Mouse (Mus musculus) frontal cortex, postnatal 14 days (tissue): Measurements from ENCODE around the gene Gm49387.
A peak's percentile ranks its signal among the peaks of the same experiment; 100 is the strongest.
"Not testable (repeated sequence)": the region's sequence is repeated elsewhere in the genome, so short reads cannot be mapped to it uniquely, and the experiment has no call there.

Experiments
- DNase-seq, 2 experiments: peaks; one replicate each; pipeline ENCODE4 v3.0.0; 2022; ENCODE audit warnings: low spot score in 2 of 2

Gene Gm49387

GRCm38 (mm10) chr14:31641506-31642155, 953 bp upstream of the Gm49387 start:
- DNase-seq = no peak

GRCm38 (mm10) chr14:31640890-31641505, 320 bp upstream of the Gm49387 start, which contains the start of the genes Btd and Hacl1:
Gene Btd (plus strand): TSS chr14:31641028.
Gene Hacl1 (minus strand): TSS chr14:31641286.
- peak; percentile 80 to 82 for DNase-seq

DNA sequence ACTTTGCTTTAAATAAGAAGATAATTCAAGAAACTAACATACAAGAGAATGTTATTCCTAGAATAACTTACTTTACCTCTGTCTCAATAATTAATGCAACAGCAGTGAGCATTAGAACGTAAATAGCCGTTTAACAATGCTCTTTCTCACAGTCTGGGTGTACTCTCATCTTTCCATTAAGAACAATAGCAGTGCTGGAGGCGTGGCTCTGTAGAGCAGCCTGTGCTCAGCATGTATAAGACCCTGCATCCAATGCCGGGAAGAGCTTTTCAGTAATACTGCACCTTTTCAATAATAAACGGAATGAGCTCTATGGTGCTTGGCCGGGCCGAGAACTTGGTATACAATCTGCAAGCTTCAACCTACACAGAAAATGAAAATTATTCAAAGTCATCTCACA, 10.0 kb downstream of the Gm49387 start:
- no peak for DNase-seq

- DNase-seq = peak; percentile 19 to 46
Measured at GRCm38 (mm10) chr14:31622748-31623147, 17.9 kb downstream of the Gm49387 start.

GRCm38 (mm10) chr14:31620591-31621223, 20.0 kb downstream of the Gm49387 start:
- DNase-seq = no peak

GRCm38 (mm10) chr14:31617997-31618396, 22.7 kb downstream of the Gm49387 start:
- DNase-seq = no peak

GRCm38 (mm10) chr14:31617204-31617603, 23.5 kb downstream of the Gm49387 start:
- no peak for DNase-seq

DNA sequence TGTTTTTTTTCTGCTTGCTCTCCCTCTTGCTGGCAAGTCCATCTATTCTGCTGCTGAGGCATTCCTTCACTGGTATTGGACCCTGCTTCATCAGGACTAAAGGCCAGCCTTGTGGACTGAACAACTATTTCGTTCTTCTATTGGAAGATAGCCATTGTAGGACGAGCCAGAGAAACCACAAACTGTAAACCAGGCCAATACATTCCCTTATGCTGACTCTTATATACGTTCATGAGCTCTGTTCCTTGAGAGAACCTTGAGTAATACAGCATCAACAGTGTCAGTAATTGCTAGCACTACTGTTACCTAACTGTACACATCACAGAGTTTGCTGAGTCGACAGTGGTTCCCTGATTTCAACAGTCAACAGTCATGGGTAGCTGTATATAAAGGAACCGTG, 27.0 kb downstream of the Gm49387 start:
- DNase-seq = no peak

DNA sequence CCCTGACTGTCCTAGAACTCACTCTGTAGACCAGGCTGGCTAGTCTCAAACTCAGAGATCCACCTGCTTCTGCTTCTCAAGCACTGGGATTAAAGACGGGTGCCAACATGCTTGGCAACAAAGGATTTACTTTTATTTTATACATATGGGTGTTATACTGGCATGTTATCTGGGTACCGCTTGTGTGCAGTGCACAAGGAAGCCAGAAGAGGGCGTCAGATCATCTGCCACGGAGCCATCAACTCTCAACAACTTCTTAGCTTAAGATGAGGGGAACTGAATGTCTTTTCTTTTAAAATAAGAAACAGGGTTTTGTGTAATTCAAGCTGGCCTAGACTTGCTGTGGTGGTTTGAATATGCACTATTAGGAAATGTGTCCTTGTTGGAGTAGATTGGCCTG, 28.7 kb downstream of the Gm49387 start:
- DNase-seq = no peak

- DNase-seq = no peak
Measured at GRCm38 (mm10) chr14:31605514-31605913, 35.2 kb downstream of the Gm49387 start.

- DNase-seq = no peak
Measured at GRCm38 (mm10) chr14:31604916-31605315, 35.8 kb downstream of the Gm49387 start.

DNA sequence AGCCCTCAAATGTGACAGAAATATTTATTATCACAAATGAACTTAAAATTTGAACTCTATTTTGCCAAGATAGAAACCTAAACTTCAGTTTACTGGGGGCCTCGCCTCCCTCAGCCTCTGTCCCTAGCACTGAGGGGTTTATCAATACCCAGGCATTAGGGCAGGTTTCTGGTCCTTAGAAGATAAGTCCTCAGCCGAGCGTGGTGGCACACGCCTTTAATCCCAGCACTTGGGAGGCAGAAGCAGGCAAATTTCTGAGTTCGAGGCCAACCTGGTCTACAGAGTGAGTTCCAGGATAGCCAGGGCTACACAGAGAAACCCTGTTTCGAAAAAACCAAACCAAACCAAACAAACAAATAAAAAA, 38.1 kb downstream of the Gm49387 start:
- not testable (repeated sequence) for DNase-seq

GRCm38 (mm10) chr14:31601908-31602615, 38.6 kb downstream of the Gm49387 start:
- no peak for DNase-seq

DNA sequence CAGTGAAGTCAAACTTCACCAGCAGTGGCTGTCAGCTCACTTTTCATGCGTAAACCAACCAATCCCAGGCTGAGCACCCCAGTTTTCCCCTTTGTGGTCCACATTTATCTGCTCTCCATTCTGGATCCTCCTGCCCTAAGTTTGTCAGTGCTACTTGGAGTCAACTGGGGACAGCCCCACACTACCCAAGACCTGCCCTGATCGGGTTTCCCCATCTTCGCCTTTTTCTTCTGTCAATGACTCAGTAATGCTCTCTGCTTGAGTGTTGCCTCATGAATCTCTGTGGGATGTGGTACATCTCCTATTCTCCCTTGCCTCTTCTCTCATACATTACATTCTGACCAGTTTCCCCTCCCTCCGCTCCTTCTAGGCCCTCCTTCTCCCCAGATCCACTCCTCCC, 43.2 kb downstream of the Gm49387 start:
- no peak for DNase-seq

DNA sequence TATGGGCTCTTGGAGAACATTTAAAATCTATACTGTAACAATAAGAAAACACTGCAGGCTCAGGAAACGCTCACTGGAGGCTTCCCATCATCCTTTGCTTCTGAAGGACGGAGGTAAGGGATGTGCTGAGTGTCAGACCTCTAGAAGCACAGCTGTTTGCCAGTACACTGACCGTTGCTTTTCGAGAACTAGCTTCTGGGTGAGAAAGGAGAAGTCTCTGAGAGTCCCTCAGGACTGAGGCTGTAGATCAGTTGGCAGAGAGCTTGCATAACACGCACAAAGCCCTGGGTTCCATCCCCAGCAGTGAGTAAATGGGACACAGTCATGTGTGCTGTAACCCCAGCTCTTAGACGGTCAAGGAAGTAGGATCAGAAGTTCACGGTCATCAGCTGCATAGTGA, 44.3 kb downstream of the Gm49387 start:
- DNase-seq = no peak

DNA sequence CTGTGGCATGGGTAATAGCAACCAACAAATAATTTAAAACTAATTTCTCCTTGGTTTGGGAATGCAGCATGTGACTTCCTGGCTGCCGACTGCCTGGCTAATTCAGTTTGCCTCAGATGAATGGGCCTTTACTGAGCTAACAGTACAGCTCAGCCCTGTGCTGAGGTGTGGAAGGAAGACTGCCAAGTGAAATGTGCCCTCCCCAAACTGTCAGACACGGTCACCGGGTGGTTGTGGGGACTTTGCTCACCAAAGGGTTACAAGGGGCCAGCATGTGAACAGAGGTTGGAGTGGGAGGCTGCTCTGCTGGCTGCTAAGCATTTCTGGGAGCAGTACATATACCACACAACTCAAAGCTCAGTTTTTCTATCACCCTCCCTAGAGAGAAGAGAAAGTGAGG, 46.0 kb downstream of the Gm49387 start:
- no peak for DNase-seq

DNA sequence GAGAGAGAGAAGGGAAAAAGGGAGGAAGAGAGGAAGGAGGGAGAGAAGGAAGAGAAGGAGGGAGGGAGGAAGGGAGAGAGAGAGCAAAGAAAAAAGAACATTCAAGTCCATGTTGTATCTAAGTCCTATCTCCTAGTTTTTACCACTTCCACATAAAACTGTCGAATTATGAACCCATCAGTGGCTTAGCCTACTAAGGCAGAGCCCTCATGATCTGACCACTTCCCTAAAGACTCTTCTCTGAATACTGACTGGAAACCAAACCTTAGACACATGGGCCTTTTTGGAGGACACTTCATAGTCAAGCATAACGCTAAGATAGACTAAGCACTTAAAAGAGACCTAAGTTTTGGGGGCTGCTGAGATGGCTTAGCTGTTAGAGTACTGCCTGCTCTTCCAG, 47.6 kb downstream of the Gm49387 start:
- no peak for DNase-seq

- DNase-seq = no peak
Measured at GRCm38 (mm10) chr14:31591243-31591642, 49.4 kb downstream of the Gm49387 start, which contains the start of gene Colq. Gene Colq (minus strand): TSS chr14:31591343.

GRCm38 (mm10) chr14:31586451-31586850, 54.2 kb downstream of the Gm49387 start:
- no peak for DNase-seq

DNA sequence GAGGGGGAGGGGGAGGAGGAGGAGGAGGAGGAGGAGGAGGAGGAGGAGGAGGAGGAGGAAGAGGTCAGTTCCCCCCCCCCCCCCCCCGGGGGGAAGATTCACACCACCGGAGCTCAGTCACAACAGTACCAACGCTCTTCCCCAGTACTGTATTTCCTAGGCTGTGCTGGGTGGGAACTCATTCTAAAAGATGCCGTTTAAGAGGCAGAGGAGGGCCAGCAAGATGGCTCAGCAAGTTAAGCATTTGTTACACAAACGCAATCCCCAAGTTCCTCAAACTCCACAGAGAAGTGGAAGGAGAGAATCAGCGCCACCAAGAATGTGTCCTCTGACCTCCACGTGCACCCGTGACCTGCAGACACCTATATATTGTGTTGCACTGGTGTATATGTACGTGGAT, 57.6 kb downstream of the Gm49387 start:
- DNase-seq = no peak

- no peak for DNase-seq
Measured at GRCm38 (mm10) chr14:31577966-31578735, 62.5 kb downstream of the Gm49387 start.
